Mouse (Mus musculus): Measurements from ENCODE around the gene Vpreb2. TPM values are rescaled to one million over a fixed set of nuclear protein-coding genes. Genes with fewer than 3 reads are reported as not detected.
"Not testable (repeated sequence)": the region's sequence is repeated elsewhere in the genome, so short reads cannot be mapped to it uniquely, and the experiment has no call there.

Vpreb2 gene
- polyA plus RNA-seq, 1 experiment from 2014 or later = not detected

- Histone ChIP-seq H3K27ac (ENCODE audit: low read depth, low read length) (no peak overlapping the region), H3K4me1 (replicated peaks; ENCODE audit: control insufficient read depth, insufficient read depth, low read length) (no peaks in the 10 kb centered on the region), H3K36me3 (ENCODE audit: control insufficient read depth, insufficient read depth, low read length) (no peaks in the 10 kb centered on the region), H3K4me2 (ENCODE audit: low read depth, low read length, severe bottlenecking) (no peak overlapping the region), H3K4me3 (ENCODE audit: low read depth, low read length) (no peak overlapping the region), H3K9me3 (ENCODE audit: control insufficient read depth, low read length) (no peaks in the 10 kb centered on the region), H3K9ac (ENCODE audit: low read length) (no peak overlapping the region), H3K27me3 (ENCODE audit: control insufficient read depth, insufficient read depth, low read length) (no peaks in the 10 kb centered on the region)
- DNase-seq (ENCODE audit: low spot score) (no peak), ATAC-seq (replicated peaks; ENCODE audit: low FRiP score) (no peak)
- 77% methylated on average over 8 of the region's 8 CpGs for WGBS
Measured at GRCm38 (mm10) chr16:17943466-17943865, 36.8 kb upstream of the Vpreb2 start.

GRCm38 (mm10) chr16:17945081-17945831, 35.0 kb upstream of the Vpreb2 start:
- ATAC-seq (replicated peaks; ENCODE audit: low FRiP score) (no peak), DNase-seq (ENCODE audit: low spot score) (no peak)
- 63% methylated on average over 7 of the region's 7 CpGs for WGBS
- peaks cover 5% of the 10 kb centered on the region; the same call in 1 of the 2 replicates for H3K4me1 ChIP-seq (replicated peaks; ENCODE audit: control insufficient read depth, insufficient read depth, low read length)
- H3K9ac ChIP-seq (ENCODE audit: low read length) = no peak overlapping the region
- H3K36me3 ChIP-seq (ENCODE audit: control insufficient read depth, insufficient read depth, low read length) = no peaks in the 10 kb centered on the region
- H3K27me3 ChIP-seq (ENCODE audit: control insufficient read depth, insufficient read depth, low read length) = no peaks in the 10 kb centered on the region
- no peak overlapping the region for H3K4me2 ChIP-seq (ENCODE audit: low read depth, low read length, severe bottlenecking)
- H3K4me3 ChIP-seq (ENCODE audit: low read depth, low read length) = no peak overlapping the region
- H3K9me3 ChIP-seq (ENCODE audit: control insufficient read depth, low read length) = no peaks in the 10 kb centered on the region
- H3K27ac ChIP-seq (ENCODE audit: low read depth, low read length) = no peak overlapping the region

- Histone ChIP-seq H3K9ac (ENCODE audit: low read length) (peak overlapping the region; percentile 27; the same call in 1 of the 2 replicates), H3K27ac (ENCODE audit: low read depth, low read length) (peak overlapping the region; percentile 48; the same call in 1 of the 2 replicates), H3K4me1 (replicated peaks; ENCODE audit: control insufficient read depth, insufficient read depth, low read length) (peaks cover 5% of the 10 kb centered on the region; the same call in 1 of the 2 replicates), H3K4me3 (ENCODE audit: low read depth, low read length) (no peak overlapping the region), H3K4me2 (ENCODE audit: low read depth, low read length, severe bottlenecking) (no peak overlapping the region), H3K27me3 (ENCODE audit: control insufficient read depth, insufficient read depth, low read length) (no peaks in the 10 kb centered on the region), H3K36me3 (ENCODE audit: control insufficient read depth, insufficient read depth, low read length) (no peaks in the 10 kb centered on the region), H3K9me3 (ENCODE audit: control insufficient read depth, low read length) (no peaks in the 10 kb centered on the region)
- DNase-seq (ENCODE audit: low spot score) (peak; percentile 77), ATAC-seq (replicated peaks; ENCODE audit: low FRiP score) (peak; percentile 83)
- 22% methylated on average over 2 of the region's 2 CpGs for WGBS
Measured at GRCm38 (mm10) chr16:17949421-17949877, 30.8 kb upstream of the Vpreb2 start.

- Histone ChIP-seq H3K9ac (ENCODE audit: low read length) (peak overlapping the region; percentile 27), H3K27ac (ENCODE audit: low read depth, low read length) (peak overlapping the region; percentile 48; the same call in 1 of the 2 replicates)
- ATAC-seq (replicated peaks; ENCODE audit: low FRiP score) = peak; percentile 46
Measured at GRCm38 (mm10) chr16:17950068-17950467, 30.2 kb upstream of the Vpreb2 start.

GRCm38 (mm10) chr16:17951618-17952017, 28.6 kb upstream of the Vpreb2 start:
- Histone ChIP-seq H3K4me1 (replicated peaks; ENCODE audit: control insufficient read depth, insufficient read depth, low read length) (peaks cover 5% of the 10 kb centered on the region; the same call in 1 of the 2 replicates), H3K9me3 (ENCODE audit: control insufficient read depth, low read length) (no peaks in the 10 kb centered on the region), H3K4me3 (ENCODE audit: low read depth, low read length) (no peak overlapping the region), H3K4me2 (ENCODE audit: low read depth, low read length, severe bottlenecking) (no peak overlapping the region), H3K27ac (ENCODE audit: low read depth, low read length) (no peak overlapping the region), H3K9ac (ENCODE audit: low read length) (no peak overlapping the region), H3K27me3 (ENCODE audit: control insufficient read depth, insufficient read depth, low read length) (no peaks in the 10 kb centered on the region), H3K36me3 (ENCODE audit: control insufficient read depth, insufficient read depth, low read length) (no peaks in the 10 kb centered on the region)
- no peak for DNase-seq (ENCODE audit: low spot score)
- 91% methylated on average over 3 of the region's 4 CpGs for WGBS
- no peak for ATAC-seq (replicated peaks; ENCODE audit: low FRiP score)

More at GRCm38 (mm10) chr16:17950068-17950467, 30.2 kb upstream of the Vpreb2 start:
- WGBS = 38% methylated on average over 4 of the region's 4 CpGs
- no peak overlapping the region for H3K4me3 ChIP-seq (ENCODE audit: low read depth, low read length)
- H3K9me3 ChIP-seq (ENCODE audit: control insufficient read depth, low read length) = no peaks in the 10 kb centered on the region
- H3K27me3 ChIP-seq (ENCODE audit: control insufficient read depth, insufficient read depth, low read length) = no peaks in the 10 kb centered on the region
- no peak for DNase-seq (ENCODE audit: low spot score)
- H3K4me2 ChIP-seq (ENCODE audit: low read depth, low read length, severe bottlenecking) = no peak overlapping the region
- H3K4me1 ChIP-seq (replicated peaks; ENCODE audit: control insufficient read depth, insufficient read depth, low read length) = peaks cover 5% of the 10 kb centered on the region; the same call in 1 of the 2 replicates
- no peaks in the 10 kb centered on the region for H3K36me3 ChIP-seq (ENCODE audit: control insufficient read depth, insufficient read depth, low read length)

- H3K27ac ChIP-seq (ENCODE audit: low read depth, low read length); ATAC-seq (replicated peaks; ENCODE audit: low FRiP score); H3K4me1 ChIP-seq (replicated peaks; ENCODE audit: control insufficient read depth, insufficient read depth, low read length); H3K4me2 ChIP-seq (ENCODE audit: low read depth, low read length, severe bottlenecking); H3K9me3 ChIP-seq (ENCODE audit: control insufficient read depth, low read length); DNase-seq (ENCODE audit: low spot score); H3K9ac ChIP-seq (ENCODE audit: low read length); H3K4me3 ChIP-seq (ENCODE audit: low read depth, low read length); H3K27me3 ChIP-seq (ENCODE audit: control insufficient read depth, insufficient read depth, low read length); H3K36me3 ChIP-seq (ENCODE audit: control insufficient read depth, insufficient read depth, low read length): not testable (repeated sequence)
- WGBS = 98% methylated on average over 17 of the region's 17 CpGs
Measured at GRCm38 (mm10) chr16:17956052-17956638, 24.1 kb upstream of the Vpreb2 start.

GRCm38 (mm10) chr16:17962091-17962490, 18.1 kb upstream of the Vpreb2 start:
- Histone ChIP-seq H3K27ac (ENCODE audit: low read depth, low read length) (no peak overlapping the region), H3K9ac (ENCODE audit: low read length) (no peak overlapping the region), H3K9me3 (ENCODE audit: control insufficient read depth, low read length) (no peaks in the 10 kb centered on the region), H3K4me2 (ENCODE audit: low read depth, low read length, severe bottlenecking) (no peak overlapping the region), H3K4me1 (replicated peaks; ENCODE audit: control insufficient read depth, insufficient read depth, low read length) (no peaks in the 10 kb centered on the region), H3K36me3 (ENCODE audit: control insufficient read depth, insufficient read depth, low read length) (no peaks in the 10 kb centered on the region), H3K27me3 (ENCODE audit: control insufficient read depth, insufficient read depth, low read length) (no peaks in the 10 kb centered on the region), H3K4me3 (ENCODE audit: low read depth, low read length) (no peak overlapping the region)
- no peak for DNase-seq (ENCODE audit: low spot score)
- ATAC-seq (replicated peaks; ENCODE audit: low FRiP score) = no peak
- WGBS = 82% methylated on average over 7 of the region's 7 CpGs

GRCm38 (mm10) chr16:17971853-17972252, 8.4 kb upstream of the Vpreb2 start:
- Histone ChIP-seq H3K4me1 (replicated peaks; ENCODE audit: control insufficient read depth, insufficient read depth, low read length) (no peaks in the 10 kb centered on the region), H3K4me3 (ENCODE audit: low read depth, low read length) (no peak overlapping the region), H3K9me3 (ENCODE audit: control insufficient read depth, low read length) (no peaks in the 10 kb centered on the region), H3K9ac (ENCODE audit: low read length) (no peak overlapping the region), H3K4me2 (ENCODE audit: low read depth, low read length, severe bottlenecking) (no peak overlapping the region), H3K36me3 (ENCODE audit: control insufficient read depth, insufficient read depth, low read length) (no peaks in the 10 kb centered on the region), H3K27me3 (ENCODE audit: control insufficient read depth, insufficient read depth, low read length) (no peaks in the 10 kb centered on the region), H3K27ac (ENCODE audit: low read depth, low read length) (no peak overlapping the region)
- DNase-seq (ENCODE audit: low spot score) = no peak
- WGBS = 76% methylated on average over 5 of the region's 5 CpGs
- no peak for ATAC-seq (replicated peaks; ENCODE audit: low FRiP score)
